Mouse (Mus musculus) thymus, postnatal 25 days (tissue): Measurements from ENCODE around the gene Pcbd1.
"Not testable (repeated sequence)": the region's sequence is repeated elsewhere in the genome, so short reads cannot be mapped to it uniquely, and the experiment has no call there.

Experiments
- DNase-seq: peaks from one replicate; pipeline ENCODE4 v3.0.0; 2022

The Pcbd1 gene

GRCm38 (mm10) chr10:61103564-61104114 lies 14.5 kb downstream of the Pcbd1 start:
- DNase-seq, result no peak

GRCm38 (mm10) chr10:61114246-61114720 lies 25.2 kb downstream of the Pcbd1 start:
- no peak for DNase-seq

GRCm38 (mm10) chr10:61121732-61122131 lies 32.6 kb downstream of the Pcbd1 start:
- not testable (repeated sequence) for DNase-seq

GRCm38 (mm10) chr10:61123276-61123913 lies 34.3 kb downstream of the Pcbd1 start:
- DNase-seq, result no peak

GRCm38 (mm10) chr10:61124462-61124861 lies 35.3 kb downstream of the Pcbd1 start:
- DNase-seq, result no peak

GRCm38 (mm10) chr10:61128701-61129365 lies 39.7 kb downstream of the Pcbd1 start:
- DNase-seq, result no peak

GRCm38 (mm10) chr10:61130959-61131358 lies 41.8 kb downstream of the Pcbd1 start:
- DNase-seq, result no peak

- no peak for DNase-seq
Observed at GRCm38 (mm10) chr10:61134041-61134440, 44.9 kb downstream of the Pcbd1 start.

GRCm38 (mm10) chr10:61135226-61135839 lies 46.2 kb downstream of the Pcbd1 start:
- DNase-seq, result no peak

GRCm38 (mm10) chr10:61137567-61137966 lies 48.4 kb downstream of the Pcbd1 start:
- no peak for DNase-seq

GRCm38 (mm10) chr10:61143343-61143742 lies 54.2 kb downstream of the Pcbd1 start:
- no peak for DNase-seq
